Mouse (Mus musculus): ENCODE measurements around the gene Aasdhppt. TPM values are rescaled to one million over a fixed set of nuclear protein-coding genes. Genes with fewer than 3 reads are reported as not detected.
A peak's percentile ranks its signal among the peaks of the same experiment; 100 is the strongest.

The Aasdhppt gene
- polyA plus RNA-seq, 1 experiment from 2014 or later, result 32.8 TPM

DNA sequence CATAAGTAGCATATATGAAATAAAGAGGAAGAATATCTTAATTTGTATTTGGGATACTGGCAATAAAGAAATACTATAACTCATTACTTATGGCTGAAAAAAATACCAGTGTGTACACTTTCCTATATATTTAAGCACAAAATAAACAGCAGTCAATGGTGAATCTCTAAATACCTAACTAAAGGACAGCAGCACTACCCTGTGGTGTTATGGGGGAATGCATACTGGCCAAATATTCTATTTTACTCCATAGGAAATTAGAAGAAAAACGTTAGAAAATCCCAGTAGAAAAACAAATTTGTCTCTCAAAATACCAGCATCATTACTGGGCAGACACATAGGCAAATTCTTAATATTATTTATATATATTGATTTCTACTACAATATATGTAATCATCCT is 4.4 kb downstream of the Aasdhppt start:
- 71% methylated on average over 1 of the region's 1 CpGs for WGBS
- Histone ChIP-seq H3K9ac (ENCODE audit: low read length) (no peak overlapping the region), H3K27ac (ENCODE audit: low read depth, low read length) (no peak overlapping the region), H3K4me2 (ENCODE audit: low read depth) (no peak overlapping the region), H3K9me3 (ENCODE audit: control insufficient read depth, low read length) (no peaks in the 10 kb centered on the region), H3K36me3 (ENCODE audit: control insufficient read depth, insufficient read depth, low read length) (no peaks in the 10 kb centered on the region), H3K4me3 (ENCODE audit: low read depth, low read length) (no peak overlapping the region), H3K27me3 (ENCODE audit: control insufficient read depth, insufficient read depth, low read length) (no peaks in the 10 kb centered on the region), H3K4me1 (ENCODE audit: control insufficient read depth, insufficient read depth, low read length) (no peaks in the 10 kb centered on the region)
- no peak for DNase-seq (ENCODE audit: low spot score)
- ATAC-seq (ENCODE audit: insufficient read depth, low FRiP score, low TSS enrichment), result no peak

DNA sequence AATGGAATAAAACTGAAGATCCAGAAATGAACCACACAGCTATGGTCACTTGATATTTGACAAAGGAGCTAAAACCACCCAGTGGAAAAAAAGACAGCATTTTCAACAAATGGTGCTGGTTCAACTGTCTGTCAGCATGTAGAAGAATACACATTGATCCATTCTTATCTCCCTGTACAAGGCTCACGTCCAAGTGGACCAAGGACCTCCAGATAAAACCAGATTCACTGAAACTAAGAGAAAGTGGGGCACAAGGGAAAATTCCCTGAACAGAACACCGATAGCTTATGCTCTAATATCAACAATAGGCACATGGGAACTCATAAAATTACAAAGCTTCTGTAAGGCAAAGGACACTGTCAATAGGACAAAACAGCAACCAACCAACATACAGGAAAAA is 8.8 kb downstream of the Aasdhppt start:
- no peaks in the 10 kb centered on the region for H3K27me3 ChIP-seq (ENCODE audit: control insufficient read depth, insufficient read depth, low read length)
- ATAC-seq (ENCODE audit: insufficient read depth, low FRiP score, low TSS enrichment), result no peak
- no peaks in the 10 kb centered on the region for H3K4me1 ChIP-seq (ENCODE audit: control insufficient read depth, insufficient read depth, low read length)
- H3K27ac ChIP-seq (ENCODE audit: low read depth, low read length), result no peak overlapping the region
- H3K36me3 ChIP-seq (ENCODE audit: control insufficient read depth, insufficient read depth, low read length), result no peaks in the 10 kb centered on the region
- no peak overlapping the region for H3K9ac ChIP-seq (ENCODE audit: low read length)
- H3K4me3 ChIP-seq (ENCODE audit: low read depth, low read length), result no peak overlapping the region
- 93% methylated on average over 2 of the region's 2 CpGs for WGBS
- H3K9me3 ChIP-seq (ENCODE audit: control insufficient read depth, low read length), result no peaks in the 10 kb centered on the region
- no peak for DNase-seq (ENCODE audit: low spot score)
- no peak overlapping the region for H3K4me2 ChIP-seq (ENCODE audit: low read depth)

DNA sequence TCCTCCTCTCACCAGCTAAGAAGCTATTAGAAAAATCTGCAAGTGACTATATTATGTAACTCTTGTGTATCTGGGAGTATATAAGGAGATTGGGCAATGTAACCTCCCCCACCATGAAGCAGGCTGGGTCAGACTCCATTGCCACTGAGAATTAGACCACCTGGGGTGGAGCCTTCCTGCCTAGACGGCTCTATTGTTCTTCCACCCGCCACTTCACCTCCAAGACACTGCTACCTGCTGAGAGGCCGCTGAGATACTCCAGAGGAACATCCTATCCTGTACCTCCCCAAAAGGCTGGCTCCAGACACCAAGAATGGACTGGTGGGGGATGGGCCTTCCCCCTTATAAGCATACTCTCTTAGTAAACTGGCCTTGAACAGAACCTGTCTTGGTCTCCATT is 25.4 kb downstream of the Aasdhppt start:
- no peak for ATAC-seq (ENCODE audit: insufficient read depth, low FRiP score, low TSS enrichment)
- DNase-seq (ENCODE audit: low spot score), result no peak
- no peaks in the 10 kb centered on the region for H3K36me3 ChIP-seq (ENCODE audit: control insufficient read depth, insufficient read depth, low read length)
- 4% methylated on average over 3 of the region's 3 CpGs for WGBS
- H3K27ac ChIP-seq (ENCODE audit: low read depth, low read length), result no peak overlapping the region
- no peak overlapping the region for H3K9ac ChIP-seq (ENCODE audit: low read length)
- H3K9me3 ChIP-seq (ENCODE audit: control insufficient read depth, low read length), result no peaks in the 10 kb centered on the region
- no peak overlapping the region for H3K4me2 ChIP-seq (ENCODE audit: low read depth)
- no peak overlapping the region for H3K4me3 ChIP-seq (ENCODE audit: low read depth, low read length)
- H3K4me1 ChIP-seq (ENCODE audit: control insufficient read depth, insufficient read depth, low read length), result no peaks in the 10 kb centered on the region
- no peaks in the 10 kb centered on the region for H3K27me3 ChIP-seq (ENCODE audit: control insufficient read depth, insufficient read depth, low read length)

DNA sequence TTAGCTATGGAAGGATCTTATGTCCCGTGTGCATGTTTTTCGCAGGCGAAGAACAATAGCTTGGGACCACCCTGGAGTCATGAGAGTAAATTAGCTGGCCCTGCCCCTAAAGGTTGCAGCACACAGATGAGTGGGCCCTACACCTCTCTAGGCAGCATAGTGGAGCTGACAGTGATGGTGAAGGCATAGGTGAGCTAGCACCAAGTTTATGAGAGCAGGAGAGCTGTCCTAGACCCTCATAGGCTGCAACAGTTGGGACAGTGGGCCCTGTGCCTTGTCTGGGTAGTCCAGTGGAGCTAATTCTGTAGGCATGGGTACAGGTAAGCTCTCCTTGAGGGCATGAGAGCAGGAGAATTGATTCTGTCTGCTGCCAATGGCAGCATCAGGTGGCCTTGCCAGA is 42.4 kb downstream of the Aasdhppt start:
- Histone ChIP-seq H3K9me3 (ENCODE audit: control insufficient read depth, low read length) (no peaks in the 10 kb centered on the region), H3K27me3 (ENCODE audit: control insufficient read depth, insufficient read depth, low read length) (no peaks in the 10 kb centered on the region), H3K36me3 (ENCODE audit: control insufficient read depth, insufficient read depth, low read length) (no peaks in the 10 kb centered on the region), H3K4me2 (ENCODE audit: low read depth) (no peak overlapping the region), H3K4me3 (ENCODE audit: low read depth, low read length) (no peak overlapping the region), H3K27ac (ENCODE audit: low read depth, low read length) (no peak overlapping the region), H3K4me1 (ENCODE audit: control insufficient read depth, insufficient read depth, low read length) (no peaks in the 10 kb centered on the region), H3K9ac (ENCODE audit: low read length) (no peak overlapping the region)
- ATAC-seq (ENCODE audit: insufficient read depth, low FRiP score, low TSS enrichment), result no peak
- DNase-seq (ENCODE audit: low spot score), result no peak
- WGBS, result 94% methylated on average over 3 of the region's 3 CpGs

DNA sequence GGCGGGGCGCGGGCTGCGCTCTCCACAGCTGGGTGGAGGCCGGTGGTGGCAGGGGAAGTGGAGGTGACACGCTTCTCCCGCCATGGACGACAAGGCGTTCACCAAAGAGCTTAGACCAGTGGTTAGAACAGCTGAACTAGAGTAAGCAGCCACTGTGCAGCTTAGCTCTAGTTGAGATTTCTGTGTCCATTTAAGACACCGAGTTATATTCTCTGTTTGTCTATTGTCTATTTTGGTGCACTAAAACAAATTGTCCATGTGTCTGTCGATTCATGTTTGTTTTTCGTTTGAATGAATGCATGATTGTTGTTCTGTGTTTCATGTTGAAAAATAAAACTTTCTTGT is 48.6 kb downstream of the Aasdhppt start:
- 61% methylated on average over 12 of the region's 12 CpGs for WGBS
- no peaks in the 10 kb centered on the region for H3K4me1 ChIP-seq (ENCODE audit: control insufficient read depth, insufficient read depth, low read length)
- H3K27me3 ChIP-seq (ENCODE audit: control insufficient read depth, insufficient read depth, low read length), result no peaks in the 10 kb centered on the region
- H3K4me2 ChIP-seq (ENCODE audit: low read depth), result no peak overlapping the region
- H3K27ac ChIP-seq (ENCODE audit: low read depth, low read length), result no peak overlapping the region
- H3K4me3 ChIP-seq (ENCODE audit: low read depth, low read length), result 0 out of 2 replicates have a peak overlapping the region, but pooled peaks have one; percentile 10
- no peak for ATAC-seq (ENCODE audit: insufficient read depth, low FRiP score, low TSS enrichment)
- DNase-seq (ENCODE audit: low spot score), result no peak
- no peak overlapping the region for H3K9ac ChIP-seq (ENCODE audit: low read length)
- peaks cover 13% of the 10 kb centered on the region for H3K9me3 ChIP-seq (ENCODE audit: control insufficient read depth, low read length)
- no peaks in the 10 kb centered on the region for H3K36me3 ChIP-seq (ENCODE audit: control insufficient read depth, insufficient read depth, low read length)

DNA sequence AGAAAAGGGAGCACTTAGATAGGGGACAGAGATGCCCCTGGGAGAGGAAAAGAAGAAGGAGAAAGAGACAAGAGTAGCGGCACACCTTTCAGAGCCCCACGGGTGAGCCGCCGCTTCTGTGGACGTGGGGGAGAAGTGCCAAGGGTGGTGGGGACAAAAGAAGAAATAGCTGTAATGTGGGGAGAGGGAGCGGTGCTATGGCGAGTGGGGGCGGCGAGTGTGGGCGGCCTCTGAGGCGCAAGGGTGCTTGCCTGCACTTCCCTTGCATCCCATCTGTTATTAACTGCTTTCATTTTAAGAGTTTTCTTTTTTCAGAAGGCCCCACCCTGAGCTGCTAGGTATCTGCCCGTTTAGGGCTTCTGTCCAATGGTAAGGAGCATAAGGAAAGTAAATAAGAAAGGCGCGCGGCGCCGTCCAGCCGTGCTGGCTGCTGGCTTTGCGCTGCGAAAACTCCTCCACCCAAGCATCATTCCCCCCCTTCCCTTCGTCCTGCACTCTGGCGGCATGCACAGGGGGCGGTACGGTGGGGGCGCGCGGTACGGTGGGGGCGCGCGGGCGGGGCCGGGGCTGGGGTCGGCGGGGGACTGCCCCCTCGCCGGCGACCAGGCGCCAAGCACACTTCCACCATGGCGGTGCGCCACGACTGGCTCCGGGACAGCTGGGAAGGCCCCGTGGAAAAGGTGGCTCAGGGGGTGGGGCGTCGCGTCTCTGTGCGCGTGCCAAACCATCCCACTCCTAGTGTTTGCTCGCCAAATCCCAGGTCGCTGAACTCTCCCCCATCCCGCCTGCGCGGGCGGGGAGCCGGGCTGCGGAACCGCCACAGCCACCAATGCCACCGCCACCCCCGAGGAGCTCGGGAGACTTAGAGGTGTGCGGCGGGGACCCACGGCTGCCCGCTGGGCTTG is 49.2 kb downstream of the Aasdhppt start:
- Histone ChIP-seq H3K36me3 (ENCODE audit: control insufficient read depth, insufficient read depth, low read length) (no peaks in the 10 kb centered on the region), H3K4me2 (ENCODE audit: low read depth) (no peak overlapping the region), H3K27ac (ENCODE audit: low read depth, low read length) (no peak overlapping the region), H3K4me3 (ENCODE audit: low read depth, low read length) (0 out of 2 replicates have a peak overlapping the region, but pooled peaks have one; percentile 16), H3K9me3 (ENCODE audit: control insufficient read depth, low read length) (peaks cover 13% of the 10 kb centered on the region), H3K9ac (ENCODE audit: low read length) (no peak overlapping the region), H3K4me1 (ENCODE audit: control insufficient read depth, insufficient read depth, low read length) (no peaks in the 10 kb centered on the region), H3K27me3 (ENCODE audit: control insufficient read depth, insufficient read depth, low read length) (no peaks in the 10 kb centered on the region)
- 51% methylated on average over 65 of the region's 65 CpGs for WGBS
- ATAC-seq (ENCODE audit: insufficient read depth, low FRiP score, low TSS enrichment), result peak; percentile 48
- no peak for DNase-seq (ENCODE audit: low spot score)

DNA sequence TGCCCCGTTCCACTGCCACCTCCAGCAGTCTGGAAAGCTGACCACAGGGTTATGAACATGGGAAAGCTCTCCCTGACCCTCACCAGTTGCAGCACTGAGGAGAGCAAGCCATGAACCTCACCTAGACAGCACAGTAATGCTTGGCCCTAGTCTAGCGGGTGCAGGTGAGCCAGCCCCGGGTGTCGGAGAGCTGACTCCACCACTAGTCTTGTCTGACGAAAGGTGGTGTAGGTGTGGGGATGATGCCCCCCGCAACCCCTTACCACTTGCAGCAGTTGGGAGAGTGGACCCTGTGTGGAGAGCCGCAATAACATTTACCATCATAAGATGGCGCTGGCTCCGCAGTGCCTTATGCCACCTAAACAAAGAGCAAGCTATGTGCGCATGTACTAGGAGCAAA is 50.2 kb downstream of the Aasdhppt start:
- H3K36me3 ChIP-seq (ENCODE audit: control insufficient read depth, insufficient read depth, low read length), result no peaks in the 10 kb centered on the region
- H3K27me3 ChIP-seq (ENCODE audit: control insufficient read depth, insufficient read depth, low read length), result no peaks in the 10 kb centered on the region
- H3K4me2 ChIP-seq (ENCODE audit: low read depth), result no peak overlapping the region
- DNase-seq (ENCODE audit: low spot score), result no peak
- H3K9me3 ChIP-seq (ENCODE audit: control insufficient read depth, low read length), result peaks cover 13% of the 10 kb centered on the region
- no peak overlapping the region for H3K27ac ChIP-seq (ENCODE audit: low read depth, low read length)
- 92% methylated on average over 10 of the region's 10 CpGs for WGBS
- no peak overlapping the region for H3K9ac ChIP-seq (ENCODE audit: low read length)
- no peak for ATAC-seq (ENCODE audit: insufficient read depth, low FRiP score, low TSS enrichment)
- H3K4me1 ChIP-seq (ENCODE audit: control insufficient read depth, insufficient read depth, low read length), result no peaks in the 10 kb centered on the region
- H3K4me3 ChIP-seq (ENCODE audit: low read depth, low read length), result no peak overlapping the region

Small RNA genes within 50 kb of the gene (microRNA-seq; reads per million reads assigned to microRNA genes)
- not detected for gene Gm22195

Other genes starting within 250 kb of the Aasdhppt start
- 6.6 and 7.6 TPM in 2 replicates for gene Kbtbd3, start 362 bp upstream of the Aasdhppt start, polyA plus RNA-seq (2014; fragmentation: Nextera tagmentation; extraction: Ambion mirVana)
- gene Msantd4, start 67.1 kb upstream of the Aasdhppt start, polyA plus RNA-seq (2014; fragmentation: Nextera tagmentation; extraction: Ambion mirVana), result 70.6 and 73.9 TPM in 2 replicates